Mouse (Mus musculus): ENCODE data around the gene Chordc1.

- TF ChIP-seq POLR2A (IDR thresholded peaks at IDR 0.05; ENCODE audit: insufficient read depth, low read length) (no peak), CTCF (IDR thresholded peaks at IDR 0.05; ENCODE audit: low read depth, low read length) (no peak)
These were observed 558 bp downstream of the Chordc1 start for GRCm38 (mm10) chr9:18292443-18292922.

Data from ES-Bruce4 (cell line).